Mouse (Mus musculus) C2C12 (cell line): ENCODE measurements at regions not wholly inside any gene's neighbourhood (a gene's known extent, or its start where the extent isn't known, plus 50 kb on each side); places are given as distances from the start of the nearest gene placed in this dataset.

ENCODE experiments used
- CTCF ChIP-seq: IDR thresholded peaks from one replicate; pipeline ENCODE4 v1.5.1; 2011; ENCODE audit not compliant: control insufficient read depth, insufficient read depth, insufficient read length
- MYOG ChIP-seq: IDR thresholded peaks from one replicate; pipeline ENCODE4 v1.6.1; 2011; ENCODE audit not compliant: control insufficient read depth, insufficient read length; ENCODE audit errors: extremely low read depth

DNA sequence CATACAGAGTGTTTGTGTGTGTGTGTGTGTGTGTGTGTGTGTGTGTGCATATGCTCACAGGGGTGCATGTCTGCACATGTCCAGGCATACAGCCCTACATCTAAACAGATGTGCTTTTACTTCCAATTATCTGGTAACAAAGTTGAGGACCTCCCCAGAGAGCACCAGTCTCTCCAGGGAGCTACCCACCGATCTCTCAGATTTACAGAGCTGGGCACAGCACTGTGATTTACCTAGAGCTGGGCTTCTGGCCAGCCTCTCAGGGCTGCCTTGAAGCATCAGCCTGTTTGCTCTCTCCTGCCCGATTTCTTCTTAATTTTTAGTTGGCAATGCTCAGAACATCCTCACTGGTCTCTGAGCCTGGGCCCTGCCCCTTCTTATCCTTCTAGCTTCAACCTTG, 165.7 kb downstream of the Rps24 start:
- TF ChIP-seq CTCF (no peak), MYOG (no peak)
